Mouse (Mus musculus) spleen, postnatal 10 days (tissue): ENCODE data around the gene Ush2a.

Experiments
- DNase-seq, 2 experiments: peaks; one replicate each; pipeline ENCODE4 v3.0.0; 2021 to 2022; ENCODE audit warnings: low spot score in 2 of 2

Ush2a gene

DNA sequence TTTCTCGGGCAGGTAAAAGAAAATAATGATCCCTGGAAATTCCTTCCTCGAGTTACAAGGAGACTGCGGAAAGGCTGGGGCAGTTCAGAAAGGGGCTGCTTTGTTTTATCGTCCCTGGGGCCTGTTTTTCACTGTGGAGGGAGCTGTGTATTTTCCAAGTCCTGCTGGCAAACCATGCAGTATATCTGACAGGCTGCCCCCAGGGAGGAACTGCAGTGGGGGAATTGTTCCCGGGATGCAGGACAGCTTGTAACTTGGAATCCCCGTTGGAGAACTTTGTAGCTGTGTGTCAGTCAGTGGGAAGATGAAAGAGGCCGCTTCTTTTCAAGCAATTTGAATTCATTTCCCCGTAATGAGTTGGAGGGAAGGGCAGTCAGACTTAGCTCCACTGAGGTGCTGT is 399.1 kb downstream of the Ush2a start:
- no peak for DNase-seq

DNA sequence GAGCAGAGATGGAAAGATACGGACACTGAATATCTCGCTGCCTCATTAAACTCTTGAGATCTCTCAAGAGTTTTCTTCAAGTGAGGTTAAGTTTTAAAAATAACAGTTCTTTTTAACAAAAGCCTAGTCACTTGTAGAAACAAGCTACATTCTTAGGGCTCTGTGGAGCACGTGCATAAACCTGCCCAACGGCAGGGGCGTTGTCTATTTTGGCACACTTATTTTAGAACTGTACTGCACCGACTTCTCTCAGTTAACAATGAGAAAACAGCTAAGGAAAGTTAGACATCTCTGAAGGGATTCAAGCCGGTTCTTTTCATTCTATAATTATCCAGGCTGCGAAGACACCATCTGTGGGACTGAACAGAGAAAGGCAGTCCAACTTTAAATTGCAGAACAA is 405.6 kb downstream of the Ush2a start:
- no peak for DNase-seq

DNA sequence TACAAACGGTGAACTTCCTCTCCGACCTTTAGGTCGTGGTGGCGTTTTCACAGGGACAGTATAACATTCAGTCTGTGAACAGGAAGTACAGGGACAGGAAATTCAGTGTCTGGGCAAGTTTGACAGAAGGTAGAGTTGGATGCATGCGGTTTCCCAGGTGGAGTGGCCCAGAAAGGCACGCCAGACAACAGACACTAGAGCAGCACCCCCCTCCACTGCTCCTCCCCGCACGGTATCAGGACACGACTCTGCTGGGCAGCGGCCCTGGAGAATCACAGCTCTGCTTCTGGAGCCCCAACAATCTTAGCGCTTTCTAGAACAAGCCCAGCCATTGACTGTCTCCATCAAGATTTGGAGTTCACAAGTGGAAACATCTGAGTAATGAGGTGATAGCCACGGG is 406.7 kb downstream of the Ush2a start:
- DNase-seq: no peak

DNA sequence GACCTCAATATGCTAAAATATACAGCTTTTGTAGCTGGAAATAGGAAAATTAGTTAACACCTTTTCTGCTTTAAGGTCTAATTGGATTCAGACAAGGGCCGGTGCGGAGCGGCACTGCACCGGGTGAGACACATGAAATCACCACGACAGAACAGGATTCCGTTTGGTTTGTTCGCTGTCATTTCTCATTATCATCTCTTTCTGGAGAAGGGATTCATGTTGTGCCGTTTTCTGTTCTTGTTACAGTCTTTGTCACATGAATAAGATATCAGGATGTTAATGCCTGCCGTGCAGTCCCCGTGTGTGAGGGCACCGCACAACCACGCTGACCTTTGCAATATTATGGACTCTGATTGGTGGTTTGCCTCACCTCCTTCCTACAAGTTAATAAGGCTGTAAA is 411.0 kb downstream of the Ush2a start:
- DNase-seq: no peak

DNA sequence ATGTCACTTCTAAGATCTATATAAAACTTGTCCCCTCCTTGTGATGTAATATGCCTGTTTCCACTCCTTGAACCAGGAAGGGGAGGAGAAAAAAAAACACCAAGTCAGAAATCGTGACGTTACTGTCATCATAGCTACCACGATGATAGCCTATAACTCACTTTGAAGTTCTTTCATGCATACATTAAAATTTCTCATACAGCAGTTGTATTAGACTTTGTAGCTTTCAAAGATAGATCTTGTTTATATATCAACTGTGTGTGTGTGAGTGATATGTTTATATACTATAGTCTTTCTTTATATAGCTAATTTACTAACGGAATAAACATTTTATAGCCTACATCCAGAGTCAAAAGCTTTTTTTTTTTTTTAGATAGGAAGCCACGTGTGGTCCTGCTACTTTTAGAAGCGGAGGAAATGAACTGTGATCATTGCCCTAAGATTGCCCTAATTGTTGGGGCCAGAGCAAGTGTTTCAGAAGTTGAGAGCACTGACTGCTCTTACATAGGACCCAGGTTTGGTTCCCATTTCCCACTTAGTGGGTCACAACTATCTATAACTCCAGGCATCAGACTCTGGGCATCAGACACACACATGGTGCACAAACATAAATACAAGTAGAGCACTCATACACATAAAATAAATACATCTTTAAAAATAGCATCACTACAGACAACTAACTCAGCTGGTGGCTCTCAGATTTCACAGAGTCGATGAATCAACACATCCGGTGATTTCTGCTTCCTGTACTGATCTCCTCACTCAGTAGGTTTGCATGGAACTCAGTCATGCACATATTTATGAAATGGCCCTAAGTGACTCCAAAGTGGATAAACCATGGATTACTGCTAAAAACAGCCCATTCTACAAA is 413.1 kb downstream of the Ush2a start:
- no peak for DNase-seq

DNA sequence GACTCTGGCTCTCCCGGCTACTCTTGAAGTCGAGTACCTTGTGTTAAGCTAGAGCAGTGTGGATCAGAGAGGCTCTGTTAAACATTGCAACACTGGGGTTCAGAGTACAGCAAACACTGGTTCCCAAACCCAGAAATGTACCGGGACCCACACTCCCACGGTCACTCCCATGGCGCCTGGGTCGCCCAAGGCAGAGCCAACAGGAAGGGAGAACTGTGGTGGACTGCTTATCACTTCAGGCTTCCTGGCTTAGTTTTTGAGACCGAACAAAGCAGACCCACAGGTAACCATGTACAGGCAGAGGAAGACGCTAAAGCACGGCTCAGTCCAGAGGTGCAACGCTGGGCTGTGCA is 413.7 kb downstream of the Ush2a start:
- DNase-seq: no peak

DNA sequence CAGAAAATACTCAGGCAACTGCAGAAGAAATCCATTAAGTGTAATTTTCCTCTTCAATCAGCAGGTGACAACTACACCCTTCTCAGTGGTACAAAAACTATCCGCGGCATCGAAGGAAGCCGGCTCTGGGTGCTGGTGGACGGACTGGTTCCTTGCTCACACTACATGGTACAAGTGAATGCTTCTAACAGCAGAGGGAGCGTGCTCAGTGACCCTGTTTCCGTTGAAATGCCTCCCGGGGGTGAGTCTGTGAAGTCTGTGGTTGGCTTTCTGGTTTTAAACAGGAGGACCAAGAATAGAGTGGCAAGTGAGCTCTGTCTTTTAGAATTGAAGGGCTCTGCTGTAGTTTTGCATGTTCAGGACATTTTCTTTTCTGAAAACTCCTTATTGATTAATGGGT is 416.4 kb downstream of the Ush2a start:
- DNase-seq: no peak

DNA sequence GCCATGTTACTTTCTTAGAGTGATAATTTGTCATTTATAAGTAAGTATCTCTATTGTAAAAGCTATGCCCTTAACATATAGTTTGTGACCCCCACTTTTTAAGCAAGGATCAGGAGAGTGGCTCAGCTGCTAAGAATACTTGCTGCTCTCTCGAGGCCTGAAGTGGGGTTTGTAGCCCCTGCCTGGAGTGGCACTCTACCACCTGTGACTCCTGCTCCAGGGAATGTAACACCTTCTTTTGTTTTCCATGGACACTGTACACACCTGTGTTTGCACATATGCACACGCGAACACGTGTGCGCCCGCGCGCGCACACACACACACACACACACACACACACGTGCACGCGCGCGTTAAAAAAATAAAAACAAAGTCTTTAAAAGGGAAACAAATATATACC is 424.5 kb downstream of the Ush2a start:
- no peak for DNase-seq

DNA sequence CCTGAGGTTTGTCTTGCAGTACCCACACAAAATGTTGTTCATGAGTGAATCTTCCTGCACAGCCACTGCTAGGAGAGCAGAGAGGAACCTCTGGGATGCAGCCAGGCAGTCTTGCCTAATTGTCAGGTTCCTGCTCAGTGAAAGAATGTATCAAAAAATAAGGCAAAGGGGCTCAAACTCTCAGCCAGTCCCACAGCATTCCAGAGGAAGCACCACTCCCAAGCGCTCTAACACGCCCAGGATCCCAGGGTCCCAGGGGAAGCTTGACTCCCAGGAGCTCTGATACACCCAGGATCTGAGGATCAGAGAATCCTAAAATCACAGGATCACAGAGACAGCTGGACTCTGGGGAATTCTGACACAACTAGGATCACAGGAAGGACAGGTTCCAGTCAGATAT is 434.5 kb downstream of the Ush2a start:
- no peak for DNase-seq

DNA sequence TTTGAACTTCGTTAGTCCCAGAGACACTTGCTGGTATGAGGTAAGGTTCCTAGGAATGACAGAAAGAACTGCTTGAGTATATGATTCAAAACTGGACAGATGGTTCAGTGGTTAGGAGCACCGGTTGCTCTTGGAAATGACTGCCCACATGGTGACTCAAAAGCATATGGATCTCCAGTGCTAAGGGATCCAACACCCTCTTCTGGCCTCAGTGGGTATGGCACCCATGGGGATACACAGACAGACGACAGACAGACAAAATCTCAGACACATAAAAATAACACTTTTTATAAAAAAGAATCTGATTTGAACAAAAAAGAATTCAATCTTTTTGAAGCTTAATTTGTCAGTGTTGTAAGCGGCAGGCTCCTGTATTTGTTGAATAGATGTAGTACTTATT is 446.4 kb downstream of the Ush2a start:
- DNase-seq: no peak

DNA sequence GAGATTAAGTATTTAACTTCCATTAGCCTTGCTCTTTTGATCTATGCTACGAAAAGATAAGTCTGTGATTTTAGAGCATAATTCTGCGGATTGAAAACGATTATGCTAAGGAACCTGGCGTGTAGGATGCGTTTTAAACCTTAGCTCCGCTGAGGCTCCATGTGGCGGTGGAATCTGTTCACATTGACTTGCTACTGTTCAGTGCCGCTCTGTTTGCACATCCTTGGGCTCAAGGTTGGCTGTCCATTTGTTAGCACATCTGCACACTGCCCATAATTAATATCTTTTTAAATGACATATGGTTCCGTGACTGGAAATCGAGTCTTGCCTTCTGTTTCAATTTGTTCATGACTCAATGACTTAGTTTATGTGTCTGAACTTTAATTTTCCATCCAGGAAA is 446.9 kb downstream of the Ush2a start:
- DNase-seq: no peak

DNA sequence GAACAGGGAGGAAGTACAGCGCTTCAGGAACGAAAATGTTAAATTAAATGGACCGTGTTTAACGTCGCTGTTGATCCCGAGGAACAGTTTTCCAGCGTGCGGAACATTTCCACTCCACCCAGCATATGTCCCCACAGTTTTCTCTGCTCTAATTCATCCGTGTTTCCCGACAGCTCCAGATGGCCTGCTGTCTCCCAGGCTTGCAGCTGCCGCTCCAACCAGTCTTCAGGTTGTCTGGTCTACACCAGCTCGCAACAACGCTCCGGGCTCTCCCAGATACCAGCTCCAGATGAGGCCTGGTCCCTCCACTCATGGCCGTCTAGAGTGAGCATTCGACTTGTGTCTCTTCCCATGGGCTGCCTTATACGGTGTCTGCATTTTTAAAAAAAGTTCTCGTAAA is 452.3 kb downstream of the Ush2a start:
- no peak for DNase-seq

DNA sequence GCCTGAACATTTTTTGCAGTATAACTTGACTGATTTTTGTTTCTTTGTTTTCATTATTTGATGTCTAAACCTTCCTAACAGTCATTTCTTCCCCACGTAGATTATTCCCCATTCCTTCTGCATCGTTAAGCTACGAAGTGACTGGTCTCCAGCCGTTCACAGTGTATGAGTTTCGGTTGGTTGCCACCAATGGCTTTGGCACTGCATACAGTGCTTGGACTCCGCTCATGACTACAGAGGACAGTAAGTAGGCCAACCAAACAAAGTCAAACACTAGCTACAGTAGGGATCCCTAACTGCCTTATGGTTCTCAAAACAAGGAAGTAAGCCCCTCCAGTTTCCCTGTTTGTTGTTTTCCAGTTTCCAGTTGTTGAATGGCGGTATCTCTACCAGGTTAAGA is 453.1 kb downstream of the Ush2a start:
- no peak for DNase-seq

DNA sequence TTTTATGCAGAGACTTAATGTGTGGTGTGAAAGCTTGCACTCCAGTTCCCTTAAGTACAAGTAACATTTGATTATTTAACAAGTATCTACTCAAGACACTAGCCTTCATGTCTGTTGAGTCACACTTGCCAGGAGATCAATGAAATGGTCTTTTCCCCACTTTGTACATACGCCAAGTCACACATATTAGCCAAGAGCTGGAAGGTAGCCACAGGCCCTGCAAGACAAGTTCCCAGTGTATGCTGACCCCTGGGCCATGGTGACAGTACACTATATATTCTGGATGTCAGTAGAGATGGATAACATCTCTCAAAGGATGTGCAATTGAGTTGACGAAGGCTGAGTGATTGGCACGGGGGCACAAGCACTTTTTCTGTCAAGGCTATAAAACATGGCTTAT is 455.1 kb downstream of the Ush2a start:
- no peak for DNase-seq

DNA sequence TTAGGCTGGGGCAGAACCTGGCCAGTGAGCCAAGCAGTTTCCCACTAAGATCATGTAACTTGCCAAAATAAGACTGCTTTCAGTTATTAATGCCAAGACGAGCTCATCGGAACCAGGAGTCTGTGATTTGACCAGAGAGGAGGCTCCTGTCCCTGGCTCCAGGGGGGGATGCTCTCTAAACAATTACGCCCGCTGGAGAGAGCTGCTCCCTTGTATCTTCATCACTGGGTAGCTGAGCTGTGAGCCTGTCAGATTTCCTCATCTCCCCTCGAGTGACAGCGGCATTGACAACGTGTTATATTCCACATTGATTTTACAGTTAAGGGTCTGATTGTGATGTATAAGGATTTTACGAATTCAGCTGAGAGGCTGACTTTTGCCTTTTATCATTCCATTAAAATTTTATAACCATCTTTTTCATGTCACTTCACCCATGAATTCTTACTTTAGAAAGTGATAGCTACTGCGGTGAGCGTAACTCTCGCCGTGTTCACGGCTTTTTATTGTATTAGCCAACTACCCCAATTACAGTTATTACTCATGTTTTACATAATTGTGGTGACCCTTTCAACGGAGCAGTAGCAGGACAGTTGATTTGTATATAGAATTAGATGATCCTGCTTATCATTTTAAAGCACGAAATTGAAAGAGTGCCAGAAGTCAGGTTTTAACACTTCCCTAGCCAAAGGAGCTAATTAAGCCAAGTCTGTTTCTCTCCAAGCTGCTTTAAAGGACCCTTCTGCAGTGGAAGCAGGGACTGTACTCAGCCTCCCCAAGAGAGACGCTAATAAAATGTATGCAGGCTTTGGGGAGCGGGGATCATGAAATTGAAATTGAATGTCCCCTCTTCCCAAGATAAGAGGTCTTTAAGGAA is 463.5 kb downstream of the Ush2a start:
- no peak for DNase-seq

DNA sequence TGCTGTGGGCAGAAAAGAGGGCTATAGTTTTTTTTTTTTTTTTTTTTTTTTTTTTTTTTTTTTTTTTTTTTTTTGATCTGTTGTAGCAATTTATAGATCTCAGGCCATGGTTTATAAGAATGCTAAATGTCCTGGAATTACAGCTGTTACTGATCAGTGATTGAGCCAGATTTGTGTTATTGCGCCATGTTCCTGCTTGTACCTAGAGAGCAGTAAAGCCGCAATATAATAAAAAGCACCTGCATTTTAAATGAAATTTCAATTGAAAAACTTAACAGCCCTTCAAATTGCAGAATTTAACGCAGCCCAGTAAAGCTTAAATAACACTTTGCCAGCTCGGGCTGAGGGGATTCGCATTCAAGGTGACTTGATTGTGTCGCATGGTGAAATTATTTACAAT is 465.1 kb downstream of the Ush2a start:
- DNase-seq: no peak

DNA sequence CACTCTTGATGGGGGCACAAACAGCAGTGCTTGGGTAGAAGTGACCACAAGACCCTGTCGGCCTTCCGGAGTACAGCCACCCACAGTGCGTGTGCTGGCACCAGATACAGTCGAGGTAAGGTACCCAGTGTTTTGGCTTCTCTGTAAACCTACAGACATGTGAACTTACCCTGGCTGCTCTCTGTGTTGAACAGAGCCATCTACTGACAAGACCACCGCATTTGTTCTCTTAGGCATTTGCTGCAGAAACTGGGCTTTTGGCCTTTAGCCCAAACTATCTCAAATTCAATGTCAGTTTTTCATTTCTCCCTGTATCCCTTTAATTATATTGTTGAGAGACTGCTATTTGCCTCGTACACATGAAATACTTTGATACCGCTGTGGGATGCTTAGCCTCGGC is 466.8 kb downstream of the Ush2a start:
- no peak for DNase-seq

DNA sequence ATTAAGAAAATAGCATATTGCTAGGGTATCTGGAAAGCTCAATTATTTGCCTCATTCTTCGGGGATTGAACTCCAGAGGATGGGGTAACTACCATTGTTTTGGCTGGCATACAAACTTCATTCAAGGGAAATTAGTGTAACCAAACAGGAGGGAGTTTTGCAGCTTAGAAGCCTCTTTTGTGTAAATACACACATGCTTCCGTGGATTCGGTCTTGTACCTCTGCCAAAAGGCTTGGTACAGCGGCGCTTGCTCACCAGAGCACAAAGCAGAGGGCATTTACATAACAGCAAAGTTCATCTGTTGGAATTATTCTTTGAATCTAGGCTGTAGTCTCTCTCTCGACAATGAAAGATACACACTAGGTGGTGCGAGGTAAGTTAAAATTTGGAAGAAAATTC is 467.4 kb downstream of the Ush2a start:
- no peak for DNase-seq

DNA sequence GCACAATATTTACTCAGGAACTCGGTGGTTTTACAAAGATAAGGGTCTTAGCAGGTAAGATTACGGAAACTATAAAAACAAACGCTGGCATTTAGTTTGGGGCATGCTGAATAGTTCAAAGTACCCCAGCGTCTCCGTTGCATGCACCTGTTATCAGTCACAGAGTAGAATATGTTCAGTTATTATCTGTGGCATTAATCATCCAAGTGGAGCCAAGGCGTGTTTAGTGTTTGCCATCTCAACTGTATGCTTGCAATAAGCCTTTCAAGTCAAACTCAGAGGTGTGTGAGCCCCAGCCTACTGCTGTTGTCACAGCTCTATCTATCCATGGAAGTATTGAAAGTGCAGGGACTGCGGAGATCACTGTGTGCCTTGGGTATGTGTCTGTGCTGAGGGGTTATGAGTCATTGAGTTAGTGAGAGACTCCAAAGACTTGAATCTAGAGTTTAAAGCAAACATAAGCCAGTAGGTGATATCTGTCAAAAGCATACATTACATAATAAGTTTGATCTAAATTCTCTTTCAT is 473.0 kb downstream of the Ush2a start:
- no peak for DNase-seq

DNA sequence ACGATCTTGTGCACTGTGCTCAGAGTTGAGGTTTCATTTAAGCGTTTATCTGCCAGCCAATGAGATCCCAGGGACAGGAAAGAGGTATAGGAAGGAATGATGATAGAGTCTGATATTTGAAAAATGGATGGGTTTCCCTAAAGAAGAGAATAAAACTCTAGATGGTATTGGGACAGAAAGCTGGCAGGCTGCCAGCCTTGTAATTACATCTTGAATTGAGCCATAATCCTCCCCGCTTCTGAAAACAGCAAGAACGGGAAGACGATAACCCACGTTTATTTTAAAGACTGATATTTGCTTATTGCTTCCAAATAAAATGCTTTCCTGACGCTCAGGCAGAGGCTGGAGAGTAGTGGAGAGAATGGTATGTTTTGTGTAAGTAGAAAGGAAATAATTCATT is 481.1 kb downstream of the Ush2a start:
- DNase-seq: no peak

DNA sequence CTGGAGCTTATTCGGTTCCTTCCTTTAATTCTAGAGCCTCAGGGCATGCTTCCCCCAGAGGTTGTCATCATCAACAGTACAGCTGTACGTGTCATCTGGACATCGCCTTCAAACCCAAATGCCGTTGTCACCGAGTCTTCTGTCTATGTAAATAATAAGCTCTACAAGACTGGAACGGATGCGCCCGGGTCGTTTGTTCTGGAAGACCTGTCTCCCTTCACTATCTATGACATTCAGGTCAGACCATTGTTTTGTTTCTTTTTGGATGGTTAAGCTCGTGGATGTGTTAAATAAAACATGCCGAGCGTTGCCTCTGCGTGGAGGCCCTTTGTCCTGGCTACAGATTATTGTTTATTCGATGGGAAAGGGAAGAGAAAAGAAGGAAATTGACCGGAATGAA is 493.2 kb downstream of the Ush2a start:
- no peak for DNase-seq

DNA sequence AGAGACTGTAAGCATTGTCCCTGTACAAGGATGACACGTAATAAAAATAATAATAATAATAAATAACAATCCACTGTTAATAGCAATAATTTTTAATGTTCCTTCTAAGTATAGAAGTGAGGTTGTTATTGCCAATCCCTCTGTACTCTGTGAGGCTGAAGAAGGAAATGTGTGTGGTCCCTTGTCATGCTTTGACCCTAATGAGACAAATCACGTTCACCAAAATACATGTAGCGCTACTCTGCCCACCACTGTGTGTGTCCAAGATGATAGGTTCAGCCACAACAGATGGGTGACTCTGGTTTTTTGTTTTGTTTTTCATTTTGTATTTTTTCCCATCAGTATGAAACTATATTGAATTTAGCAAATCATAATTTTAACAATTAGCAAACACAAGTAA is 498.7 kb downstream of the Ush2a start:
- no peak for DNase-seq

DNA sequence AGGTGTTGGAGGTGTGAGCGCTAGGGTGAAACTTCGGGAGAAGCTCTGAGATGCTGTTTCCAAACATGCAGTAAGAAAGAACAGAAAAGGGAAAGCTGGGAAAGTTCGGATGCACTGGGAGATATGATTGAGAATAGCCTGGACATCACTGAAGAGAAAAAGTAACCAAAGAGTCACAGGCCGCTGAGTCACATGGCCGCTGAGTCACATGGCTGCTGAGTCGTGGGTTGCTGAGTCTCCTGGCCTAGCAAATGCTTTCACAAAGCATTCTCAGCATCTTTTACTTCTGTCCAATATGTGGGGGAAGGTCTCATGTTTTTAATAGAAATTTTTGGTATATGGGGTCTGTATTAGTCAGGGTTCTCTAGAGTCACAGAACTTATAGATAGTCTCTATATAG is 500.6 kb downstream of the Ush2a start:
- DNase-seq: no peak
